Mouse (Mus musculus) adrenal gland, adult 10 weeks (tissue): ENCODE measurements around the gene Apoa1. TPM values are rescaled to one million over a fixed set of nuclear protein-coding genes. Genes with fewer than 3 reads are reported as not detected.

ENCODE experiments used
- polyA plus RNA-seq: library from polyadenylated mRNA; stranded (reverse); fragments of 350-450 nt; fragmentation: Illumina TruSeq; extraction: RNeasy Lipid Tissue Mini Kit (QIAGEN cat#74804); gene quantifications from one replicate; pipeline ENCODE4 v1.2.3, GENCODE M21; 2014; ENCODE audit warnings: low read depth, low replicate concordance

The Apoa1 gene
- polyA plus RNA-seq: not detected

GRCm38 (mm10) chr9:46228491-46228890 lies at the start of gene Apoa1:
Apoa1 (plus strand) TSS chr9:46228580.

GRCm38 (mm10) chr9:46235596-46235648 lies 7.0 kb downstream of the Apoa1 start, which contains the start of gene Apoc3:
Apoc3 (minus strand) TSS chr9:46235636.

GRCm38 (mm10) chr9:46240526-46241153 lies 12.3 kb downstream of the Apoa1 start, which contains the start of gene Apoa4:
Apoa4 (plus strand) TSS chr9:46240696.

DNA sequence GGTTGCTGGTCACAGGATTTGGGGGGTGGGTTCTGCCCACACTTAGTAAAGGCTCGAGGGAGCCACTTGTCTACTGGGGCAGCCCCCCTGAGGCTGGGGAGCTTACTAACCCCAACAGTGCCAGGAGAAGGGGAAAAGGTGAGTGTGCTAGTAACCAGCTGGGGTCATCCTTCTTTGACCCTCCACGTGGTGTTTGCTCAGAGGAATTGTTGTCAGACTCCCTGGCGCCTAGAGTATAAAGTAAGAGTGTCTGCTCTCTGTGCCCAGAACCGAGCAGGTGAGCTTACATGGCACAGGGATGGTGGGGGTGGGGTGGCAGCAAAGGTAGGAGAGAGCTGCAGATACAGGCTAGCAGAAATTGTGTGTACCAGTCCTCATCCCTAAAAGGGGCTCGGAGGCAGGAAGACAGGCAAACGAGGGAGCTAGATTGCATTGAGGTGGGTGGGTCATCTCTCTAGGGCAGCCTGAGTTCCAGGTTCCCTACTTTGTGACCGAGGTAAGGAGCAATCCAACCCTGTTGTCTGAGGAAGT lies 40.0 kb downstream of the Apoa1 start, which contains the start of gene Apoa5:
Gene Apoa5 (plus strand): TSS at position 291 of the 531 bp plus-strand sequence.

DNA sequence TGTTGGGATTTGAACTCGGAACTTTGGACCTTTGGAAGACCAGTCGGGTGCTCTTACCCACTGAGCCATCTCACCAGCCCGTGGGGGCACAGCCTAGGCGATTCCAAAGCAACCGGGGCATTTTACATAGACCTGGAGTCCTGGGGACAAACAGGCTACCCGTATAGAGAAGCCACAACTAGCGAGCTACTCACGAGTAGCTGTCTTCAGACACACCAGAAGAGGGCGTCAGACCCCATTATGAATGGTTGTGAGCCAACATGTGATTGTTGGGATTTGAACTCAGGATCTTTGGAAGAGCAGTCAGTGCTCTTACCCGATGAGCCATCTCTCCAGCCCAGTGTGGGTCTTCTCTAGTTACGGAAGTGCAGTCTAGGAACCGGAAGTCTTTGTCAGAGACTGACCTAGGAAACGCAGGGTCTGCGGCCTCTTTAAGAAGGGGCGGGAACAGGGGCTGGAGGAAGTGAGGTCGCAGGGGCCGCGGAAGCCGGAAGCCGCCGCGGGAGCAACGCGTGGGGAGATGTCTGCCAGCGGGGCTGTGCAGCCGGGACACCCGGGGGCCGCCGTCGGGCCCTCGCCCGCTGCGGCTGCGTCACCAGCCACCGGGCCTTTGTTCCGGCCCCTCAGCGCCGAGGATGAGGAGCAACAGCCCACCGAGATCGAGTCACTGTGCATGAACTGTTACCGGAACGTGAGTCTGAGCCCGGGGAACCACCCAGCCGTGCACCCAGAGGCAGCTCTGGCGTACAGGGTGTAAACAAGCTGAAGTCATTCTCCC lies 44.5 kb downstream of the Apoa1 start, which contains the start of gene Zpr1:
Gene Zpr1 (plus strand): TSS at position 388 of the 778 bp plus-strand sequence.

Other genes with a start within 250 kb of the Apoa1 start
- 158 TPM for gene Pafah1b2, start 215.9 kb upstream of the Apoa1 start, polyA plus RNA-seq
- gene Sik3, start 215.8 kb upstream of the Apoa1 start, polyA plus RNA-seq: 9.1 TPM
- gene Apoc3, start 7.1 kb downstream of the Apoa1 start, polyA plus RNA-seq: not detected
- gene Apoa4, start 12.1 kb downstream of the Apoa1 start, polyA plus RNA-seq: not detected
- not detected for gene Apoa5, start 40.1 kb downstream of the Apoa1 start, polyA plus RNA-seq
- 14.8 TPM for gene Zpr1, start 44.5 kb downstream of the Apoa1 start, polyA plus RNA-seq
- gene Bud13, start 54.4 kb downstream of the Apoa1 start, polyA plus RNA-seq: 3.8 TPM
- not detected for gene 4931429L15Rik, start 91.4 kb downstream of the Apoa1 start, polyA plus RNA-seq